Comparison of ENCODE assay signal across 13 mouse cellular contexts in the genomic region with DNA sequence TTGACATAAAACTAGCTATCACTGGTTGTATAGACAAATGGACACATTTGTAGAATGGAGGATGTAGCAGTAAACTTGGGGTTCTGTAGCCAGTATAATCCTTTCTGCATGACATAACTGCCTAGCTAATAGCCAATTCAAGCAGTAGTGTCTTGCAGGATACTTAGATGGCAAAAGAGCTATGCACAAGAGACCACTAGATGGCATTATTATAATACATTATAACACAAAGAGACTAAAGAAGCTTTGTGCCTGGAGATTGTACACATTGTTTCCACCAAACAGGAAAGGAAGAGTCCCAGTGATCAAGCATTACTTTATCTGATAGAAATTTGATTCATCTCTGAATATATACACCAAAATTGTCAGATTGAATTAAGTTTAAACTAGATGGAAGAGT. TPM values are rescaled to one million over a fixed set of nuclear protein-coding genes. Genes with fewer than 3 reads are reported as not detected.
DNase-seq lines count a peak whose midpoint lies in the region; ATAC-seq and TF ChIP-seq lines count a peak whose summit lies in the region.
"Had no signal": no experiment of that assay in that cellular context is flagged by ENCODE, and none has a peak within 500 bp of the region (broad histone marks: within the 10 kb centered on the region; RNA-seq: fewer than 3 reads in every experiment).

No protein-coding gene starts in this region.

- H3K36me3 ChIP-seq in kidney, embryonic 15.5 days, result no peaks in the 10 kb centered on the region
- H3K36me3 ChIP-seq: liver, embryonic 15.5 days; neural tube, embryonic 12.5 days had no signal

- H3K4me3 ChIP-seq in left cerebral cortex, adult 2 months, result no peak overlapping the region
- no peak overlapping the region for H3K4me3 ChIP-seq in kidney, embryonic 15.5 days (replicated peaks)
- H3K4me3 ChIP-seq: liver, embryonic 15.5 days; neural tube, embryonic 12.5 days had no signal

- intact Hi-C loops in left cerebral cortex, adult 2 months (cut with DNase I), result loop anchor here (1.0 kb wide), 1 partner anchor 90 kb away; no protein-coding TSS in a partner anchor
- intact Hi-C loops in left cerebral cortex, postnatal 14 days (cut with DNase I), result loop anchor here (5.0 kb wide), 2 partner anchors 269 to 1231 kb away; no protein-coding TSS in a partner anchor
- intact Hi-C loops in left cerebral cortex, postnatal 4 days (cut with DNase I), result loop anchor here (10.0 kb wide), 1 partner anchor 1228 kb away; no protein-coding TSS in a partner anchor

- no peak overlapping the region for H3K4me2 ChIP-seq in kidney, embryonic 15.5 days
- H3K4me2 ChIP-seq: liver, embryonic 15.5 days; neural tube, embryonic 12.5 days had no signal

- H3K27me3 ChIP-seq in kidney, embryonic 15.5 days, result no peaks in the 10 kb centered on the region
- H3K27me3 ChIP-seq: liver, embryonic 15.5 days; neural tube, embryonic 12.5 days had no signal

- DNase-seq in embryo, embryonic 10.5 days (ENCODE audit: low spot score), result peak; percentile 34
- no peak for DNase-seq in embryo, embryonic 9.5 days (ENCODE audit: extremely low spot score)
- DNase-seq in left cerebral cortex, adult 2 months (ENCODE audit: extremely low spot score in 1 of 2, low spot score in 2 of 2), result no peak
- DNase-seq in left cerebral cortex, postnatal 14 days (ENCODE audit: low spot score in 2 of 2), result no peak
- peak; percentile 6 for DNase-seq in Muller cell, postnatal 12 days (ENCODE audit: inconsistent ontology term)
- peak; percentile 55 for DNase-seq in naive thymus-derived CD4-positive, alpha-beta T cell, adult 2 months (ENCODE audit: low read depth)
- DNase-seq in left cerebral cortex, postnatal 4 days, result no peak
- DNase-seq: adrenal gland, postnatal 14 days; cerebellum, postnatal 14 days; heart, postnatal 14 days had no signal

- TF ChIP-seq CTCF in left cerebral cortex, adult 2 months (IDR thresholded peaks at IDR 0.05), result peak; percentile 57

- no peaks in the 10 kb centered on the region for H3K4me1 ChIP-seq in kidney, embryonic 15.5 days
- H3K4me1 ChIP-seq: liver, embryonic 15.5 days; neural tube, embryonic 12.5 days had no signal

- no peak overlapping the region for H3K27ac ChIP-seq in left cerebral cortex, adult 2 months
- no peak overlapping the region for H3K27ac ChIP-seq in kidney, embryonic 15.5 days
- H3K27ac ChIP-seq: liver, embryonic 15.5 days; neural tube, embryonic 12.5 days had no signal

- H3K9ac ChIP-seq in kidney, embryonic 15.5 days, result no peak overlapping the region
- H3K9ac ChIP-seq: liver, embryonic 15.5 days; neural tube, embryonic 12.5 days had no signal

- no peaks in the 10 kb centered on the region for H3K9me3 ChIP-seq in kidney, embryonic 15.5 days (replicated peaks)
- H3K9me3 ChIP-seq: liver, embryonic 15.5 days; neural tube, embryonic 12.5 days had no signal

- ATAC-seq in kidney, embryonic 15.5 days (replicated peaks; ENCODE audit: low FRiP score), result no peak

RNA-seq across cellular contexts. Expression of gene Mrpl17, which starts 5.8 kb away (rescaled TPM):
- 100 to 1,000 TPM in 1 of 2 experiments, 10 to 100 TPM in 1; 97.3 to 101 TPM for total RNA-seq in left cerebral cortex, adult 2 months (2021)
- 100 to 1,000 TPM; 115 to 117 TPM for total RNA-seq in left cerebral cortex, postnatal 14 days (2021)
- 10 to 100 TPM; 76.5 to 87.4 TPM for total RNA-seq in left cerebral cortex, postnatal 4 days (2021)
- polyA plus RNA-seq in kidney, embryonic 15.5 days (2015; fragmentation: Nextera tagmentation; extraction: Ambion mirVana), result 397 and 398 TPM in 2 replicates

RNA-seq across cellular contexts. Expression of gene Dchs1, which starts 29.3 kb away (rescaled TPM):
- total RNA-seq in left cerebral cortex, adult 2 months (2021), result 10 to 100 TPM; 10.1 to 10.9 TPM
- total RNA-seq in left cerebral cortex, postnatal 14 days (2021), result 10 to 100 TPM; 16.4 to 18.7 TPM
- total RNA-seq in left cerebral cortex, postnatal 4 days (2021), result 10 to 100 TPM; 84.6 to 90.6 TPM
- polyA plus RNA-seq in kidney, embryonic 15.5 days (2015; fragmentation: Nextera tagmentation; extraction: Ambion mirVana), result 10.2 and 12.1 TPM in 2 replicates

Comparison
In these comparisons a context has a peak if more than half of its experiments do, and no peak if none do; other contexts are left out.
1. DNase-seq: peak in embryo, embryonic 10.5 days (single experiment), Muller cell, postnatal 12 days (single experiment) and naive thymus-derived CD4-positive, alpha-beta T cell, adult 2 months (single experiment); none in embryo, embryonic 9.5 days (single experiment), left cerebral cortex, adult 2 months (0 of 2), left cerebral cortex, postnatal 14 days (0 of 2) and left cerebral cortex, postnatal 4 days (single experiment).
2. RNA of gene Dchs1, which starts 29.3 kb away (total RNA-seq): 84.6 to 90.6 TPM in left cerebral cortex, postnatal 4 days; 16.4 to 18.7 TPM in left cerebral cortex, postnatal 14 days and 10.1 to 10.9 TPM in left cerebral cortex, adult 2 months; every median in the first group is over 4 times any median in the second.